Mouse (Mus musculus): ENCODE measurements around the gene Entpd7. TPM values are rescaled to one million over a fixed set of nuclear protein-coding genes. Genes with fewer than 3 reads are reported as not detected.

Gene Entpd7
- total and polyA plus RNA-seq, 2 experiments from 2014 or later, result 8.4 to 9.3 TPM

GRCm38 (mm10) chr19:43723501-43723900, 34.0 kb downstream of the Entpd7 start:
- Histone ChIP-seq H3K4me2 (ENCODE audit: low read depth) (no peak overlapping the region), H3K4me3 (ENCODE audit: low read depth, low read length) (no peak overlapping the region), H3K27me3 (ENCODE audit: insufficient read depth, low read length) (no peaks in the 10 kb centered on the region), H3K4me1 (ENCODE audit: insufficient read depth) (no peaks in the 10 kb centered on the region), H3K36me3 (ENCODE audit: insufficient read depth) (peaks cover 71% of the 10 kb centered on the region), H3K9me3 (ENCODE audit: low read length) (no peaks in the 10 kb centered on the region), H3K9ac (no peak overlapping the region), H3K27ac (ENCODE audit: low read depth, low read length) (no peak overlapping the region)
- WGBS, result 81% methylated on average over 10 of the region's 10 CpGs
- no peak for DNase-seq
- no peak for TF ChIP-seq CTCF (IDR thresholded peaks at IDR 0.05; ENCODE audit: low read depth)
- ATAC-seq, result no peak

GRCm38 (mm10) chr19:43724194-43724593, 34.7 kb downstream of the Entpd7 start:
- DNase-seq (no peak), ATAC-seq (no peak)
- no peaks in the 10 kb centered on the region for H3K9me3 ChIP-seq (ENCODE audit: low read length)
- no peaks in the 10 kb centered on the region for H3K27me3 ChIP-seq (ENCODE audit: insufficient read depth, low read length)
- no peak overlapping the region for H3K27ac ChIP-seq (ENCODE audit: low read depth, low read length)
- no peak overlapping the region for H3K9ac ChIP-seq
- no peak for TF ChIP-seq CTCF (IDR thresholded peaks at IDR 0.05; ENCODE audit: low read depth)
- no peak overlapping the region for H3K4me3 ChIP-seq (ENCODE audit: low read depth, low read length)
- no peaks in the 10 kb centered on the region for H3K4me1 ChIP-seq (ENCODE audit: insufficient read depth)
- 92% methylated on average over 20 of the region's 20 CpGs for WGBS
- H3K4me2 ChIP-seq (ENCODE audit: low read depth), result no peak overlapping the region
- H3K36me3 ChIP-seq (ENCODE audit: insufficient read depth), result peaks cover 73% of the 10 kb centered on the region

GRCm38 (mm10) chr19:43724821-43725220, 35.3 kb downstream of the Entpd7 start:
- Histone ChIP-seq H3K27ac (ENCODE audit: low read depth, low read length) (no peak overlapping the region), H3K9me3 (ENCODE audit: low read length) (no peaks in the 10 kb centered on the region), H3K4me2 (ENCODE audit: low read depth) (no peak overlapping the region), H3K9ac (no peak overlapping the region), H3K4me1 (ENCODE audit: insufficient read depth) (no peaks in the 10 kb centered on the region), H3K4me3 (ENCODE audit: low read depth, low read length) (no peak overlapping the region), H3K36me3 (ENCODE audit: insufficient read depth) (peaks cover 76% of the 10 kb centered on the region), H3K27me3 (ENCODE audit: insufficient read depth, low read length) (no peaks in the 10 kb centered on the region)
- TF ChIP-seq CTCF (IDR thresholded peaks at IDR 0.05; ENCODE audit: low read depth), result no peak
- 91% methylated on average over 7 of the region's 7 CpGs for WGBS
- DNase-seq (no peak), ATAC-seq (no peak; the same call in 1 of the 2 replicates)

- Histone ChIP-seq H3K27me3 (ENCODE audit: insufficient read depth, low read length) (no peaks in the 10 kb centered on the region), H3K36me3 (ENCODE audit: insufficient read depth) (peaks cover 69% of the 10 kb centered on the region), H3K4me2 (ENCODE audit: low read depth) (no peak overlapping the region), H3K27ac (ENCODE audit: low read depth, low read length) (no peak overlapping the region), H3K4me1 (ENCODE audit: insufficient read depth) (no peaks in the 10 kb centered on the region), H3K9ac (no peak overlapping the region), H3K4me3 (ENCODE audit: low read depth, low read length) (no peak overlapping the region), H3K9me3 (ENCODE audit: low read length) (no peaks in the 10 kb centered on the region)
- no peak for ATAC-seq
- 57% methylated on average over 15 of the region's 15 CpGs for WGBS
- DNase-seq, result no peak
- TF ChIP-seq CTCF (IDR thresholded peaks at IDR 0.05; ENCODE audit: low read depth), result no peak
Measured at GRCm38 (mm10) chr19:43726510-43727146, 37.2 kb downstream of the Entpd7 start.

DNA sequence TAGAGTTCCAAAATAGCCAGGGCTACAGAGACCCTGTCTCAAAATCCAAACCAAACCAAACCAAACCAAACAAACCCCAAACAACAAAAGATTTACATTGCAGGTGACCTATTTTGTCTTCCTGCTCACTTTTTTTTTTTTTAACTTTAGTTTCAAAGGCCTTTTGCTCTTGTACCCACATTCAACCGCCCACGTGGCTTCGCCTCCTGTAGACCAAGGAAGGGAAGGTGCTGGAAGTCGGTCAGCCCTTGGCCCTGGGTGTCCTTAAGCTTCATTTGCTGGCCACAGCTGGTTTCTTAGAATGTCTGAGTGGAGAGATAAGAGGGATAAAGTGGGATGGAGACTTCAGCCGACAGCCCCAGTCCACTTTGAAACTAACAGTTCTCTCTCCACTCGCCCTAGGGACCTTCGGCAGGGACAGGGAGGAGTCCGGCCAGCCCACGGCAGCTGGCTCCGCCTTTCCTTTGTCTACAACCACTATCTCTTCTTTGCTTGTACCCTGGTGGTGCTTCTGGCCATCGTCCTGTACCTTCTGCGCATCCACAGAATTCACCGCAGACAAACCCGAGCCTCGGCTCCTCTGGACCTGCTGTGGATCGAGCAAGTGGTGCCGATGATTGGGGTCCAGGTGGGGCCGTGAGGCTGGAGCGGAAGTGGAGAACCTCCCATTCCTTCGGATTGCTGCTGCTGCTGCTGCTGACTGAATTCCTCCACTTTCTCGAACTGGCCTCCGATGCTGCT, 40.0 kb downstream of the Entpd7 start:
- Histone ChIP-seq H3K9me3 (ENCODE audit: low read length) (no peaks in the 10 kb centered on the region), H3K4me1 (ENCODE audit: insufficient read depth) (no peaks in the 10 kb centered on the region), H3K27ac (ENCODE audit: low read depth, low read length) (no peak overlapping the region), H3K27me3 (ENCODE audit: insufficient read depth, low read length) (no peaks in the 10 kb centered on the region), H3K4me2 (ENCODE audit: low read depth) (no peak overlapping the region), H3K36me3 (ENCODE audit: insufficient read depth) (peaks cover 61% of the 10 kb centered on the region), H3K9ac (no peak overlapping the region), H3K4me3 (ENCODE audit: low read depth, low read length) (no peak overlapping the region)
- no peak for DNase-seq
- no peak for ATAC-seq
- 49% methylated on average over 22 of the region's 22 CpGs for WGBS
- no peak for TF ChIP-seq CTCF (IDR thresholded peaks at IDR 0.05; ENCODE audit: low read depth)

DNA sequence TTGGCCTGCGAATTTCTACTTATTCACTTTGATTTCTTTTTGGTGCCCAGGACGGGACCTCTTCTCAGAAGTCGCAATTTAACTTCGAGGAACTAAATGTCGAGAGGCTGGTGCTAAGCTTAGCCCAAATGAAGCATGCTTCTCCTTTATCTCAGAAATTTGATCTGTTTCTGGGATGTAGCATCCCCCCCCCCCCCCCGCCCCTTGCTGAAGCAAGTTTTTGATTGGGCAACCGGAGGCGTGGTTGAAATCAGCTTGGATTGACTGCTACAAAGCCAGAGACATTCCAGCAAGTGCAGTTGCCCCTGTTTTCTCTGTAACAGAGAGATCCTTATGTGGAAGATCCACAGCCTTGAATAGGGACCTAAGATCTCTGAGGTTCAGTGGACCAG, 40.6 kb downstream of the Entpd7 start:
- H3K4me3 ChIP-seq (ENCODE audit: low read depth, low read length), result no peak overlapping the region

GRCm38 (mm10) chr19:43731157-43731556, 41.7 kb downstream of the Entpd7 start:
- DNase-seq (no peak), ATAC-seq (no peak)
- Histone ChIP-seq H3K4me1 (ENCODE audit: insufficient read depth) (no peaks in the 10 kb centered on the region), H3K27ac (ENCODE audit: low read depth, low read length) (no peak overlapping the region), H3K27me3 (ENCODE audit: insufficient read depth, low read length) (no peaks in the 10 kb centered on the region), H3K9me3 (ENCODE audit: low read length) (no peaks in the 10 kb centered on the region), H3K4me2 (ENCODE audit: low read depth) (no peak overlapping the region), H3K9ac (no peak overlapping the region), H3K4me3 (ENCODE audit: low read depth, low read length) (no peak overlapping the region), H3K36me3 (ENCODE audit: insufficient read depth) (peaks cover 58% of the 10 kb centered on the region)
- WGBS, result 65% methylated on average over 7 of the region's 7 CpGs
- no peak for TF ChIP-seq CTCF (IDR thresholded peaks at IDR 0.05; ENCODE audit: low read depth)

More for the DNA sequence above, 40.6 kb downstream of the Entpd7 start:
- Histone ChIP-seq H3K9me3 (ENCODE audit: low read length) (no peaks in the 10 kb centered on the region), H3K27me3 (ENCODE audit: insufficient read depth, low read length) (no peaks in the 10 kb centered on the region), H3K36me3 (ENCODE audit: insufficient read depth) (peaks cover 60% of the 10 kb centered on the region), H3K9ac (no peak overlapping the region), H3K4me1 (ENCODE audit: insufficient read depth) (no peaks in the 10 kb centered on the region), H3K4me2 (ENCODE audit: low read depth) (no peak overlapping the region), H3K27ac (ENCODE audit: low read depth, low read length) (no peak overlapping the region)
- DNase-seq (no peak), ATAC-seq (no peak)
- WGBS, result 41% methylated on average over 8 of the region's 8 CpGs
- TF ChIP-seq CTCF (IDR thresholded peaks at IDR 0.05; ENCODE audit: low read depth), result no peak
